Mouse (Mus musculus): Measurements from ENCODE around the gene Thsd4. TPM values are rescaled to one million over a fixed set of nuclear protein-coding genes. Genes with fewer than 3 reads are reported as not detected.

Gene Thsd4
- polyA plus RNA-seq, 1 experiment = 1.3 TPM

DNA sequence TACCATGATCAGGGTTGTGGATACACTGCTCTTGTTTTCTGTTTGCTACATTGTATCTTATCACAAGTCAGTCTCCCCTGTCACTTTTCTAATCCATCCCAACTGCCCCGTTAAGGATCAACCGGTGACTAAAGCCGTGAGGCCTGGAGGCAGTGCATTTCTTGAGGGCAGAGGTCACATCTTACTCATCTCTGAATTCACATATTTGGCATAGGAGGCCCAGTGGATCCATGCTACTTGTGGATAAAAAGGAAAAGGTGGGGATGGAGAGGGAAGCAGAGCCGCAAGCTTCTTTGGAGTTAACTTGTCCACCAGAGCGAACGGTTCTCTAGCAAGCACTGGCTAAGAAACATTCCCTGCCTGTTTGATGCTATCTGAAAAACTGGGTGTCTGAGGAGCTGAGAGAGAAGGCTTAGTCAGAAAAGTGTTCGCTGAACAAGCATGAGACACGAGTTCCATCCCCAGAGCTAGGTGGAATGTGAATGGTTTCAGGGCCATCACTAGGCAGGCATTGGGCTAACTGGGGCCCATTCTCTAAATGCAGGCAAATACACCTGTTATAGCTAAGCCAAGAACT is 211.0 kb downstream of the Thsd4 start:
- H3K79me3 ChIP-seq (ENCODE audit: low read depth) = no peaks in the 10 kb centered on the region
- TF ChIP-seq USF1 (IDR thresholded peaks at IDR 0.05; ENCODE audit: low read depth) = no peak
- no peak for TF ChIP-seq MAX (IDR thresholded peaks at IDR 0.05)
- TF ChIP-seq FOSL1 (IDR thresholded peaks at IDR 0.05; ENCODE audit: insufficient read depth, low read length, poor library complexity, severe bottlenecking) = no peak
- H3K27me3 ChIP-seq (ENCODE audit: control insufficient read depth, insufficient read depth, insufficient read length) = no peaks in the 10 kb centered on the region
- H3K79me2 ChIP-seq (ENCODE audit: control insufficient read depth, insufficient read depth) = no peaks in the 10 kb centered on the region
- no peak overlapping the region for H3K4me3 ChIP-seq (ENCODE audit: insufficient read depth, poor library complexity, severe bottlenecking)
- no peak overlapping the region for H3ac ChIP-seq (ENCODE audit: control insufficient read depth, insufficient read length, low read depth)
- no peaks in the 10 kb centered on the region for H3K36me3 ChIP-seq (ENCODE audit: control insufficient read depth, insufficient read depth)

DNA sequence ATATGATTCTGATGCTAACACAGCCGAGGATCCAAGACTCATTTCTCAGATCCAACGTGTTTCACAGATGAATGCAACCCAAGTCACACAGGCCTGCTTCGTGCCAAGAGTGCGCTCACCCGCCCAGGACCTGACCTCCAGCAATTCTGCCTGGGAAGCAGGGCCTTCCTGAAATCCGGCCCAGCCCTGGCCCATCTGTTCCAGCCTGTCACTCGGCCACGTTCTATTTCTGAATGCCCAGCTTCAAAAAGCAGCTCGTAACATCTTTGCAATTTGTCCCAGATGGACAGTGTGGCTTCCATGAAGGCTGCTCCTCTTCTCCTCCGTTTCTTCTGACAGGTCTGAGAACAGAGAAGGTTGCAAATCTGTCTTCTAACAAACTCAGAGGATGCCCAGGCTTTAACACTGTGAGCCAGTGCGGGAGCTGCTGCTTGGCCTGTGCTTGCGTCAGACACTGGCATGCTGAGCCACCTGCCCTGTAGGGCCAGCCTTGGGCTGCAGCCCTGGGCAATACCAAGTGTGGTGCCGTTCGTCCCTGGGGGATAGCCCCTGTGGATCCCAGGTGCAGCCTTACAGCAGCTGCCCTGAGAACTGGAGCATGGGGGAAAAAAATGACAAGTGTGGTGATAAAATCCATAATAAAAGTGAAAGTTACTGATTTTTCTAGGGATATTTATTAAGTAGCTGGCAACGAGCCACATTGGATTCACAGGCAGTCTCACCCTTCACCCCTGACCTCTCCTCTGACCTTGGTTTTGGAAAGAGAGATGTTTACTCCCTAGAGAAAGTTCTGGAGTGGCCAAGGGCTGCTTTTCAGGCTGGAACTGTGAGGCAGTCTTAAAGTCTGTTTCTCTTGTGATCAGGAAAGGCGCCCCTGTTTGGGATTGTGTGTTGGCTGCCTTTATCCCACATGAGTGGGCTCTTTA is 211.8 kb downstream of the Thsd4 start:
- no peak overlapping the region for H3K4me3 ChIP-seq (ENCODE audit: insufficient read depth, poor library complexity, severe bottlenecking)
- no peaks in the 10 kb centered on the region for H3K79me3 ChIP-seq (ENCODE audit: low read depth)
- no peaks in the 10 kb centered on the region for H3K79me2 ChIP-seq (ENCODE audit: control insufficient read depth, insufficient read depth)
- TF ChIP-seq CEBPB (IDR thresholded peaks at IDR 0.05; ENCODE audit: low read depth) = peak; percentile 23
- TF ChIP-seq CTCF (IDR thresholded peaks at IDR 0.05; ENCODE audit: control insufficient read depth, insufficient read depth, insufficient read length) = no peak
- peak; percentile 77 for TF ChIP-seq MYOD1 (IDR thresholded peaks at IDR 0.05; ENCODE audit: control insufficient read depth, insufficient read length, low read depth)
- H3ac ChIP-seq (ENCODE audit: control insufficient read depth, insufficient read length, low read depth) = no peak overlapping the region
- H3K36me3 ChIP-seq (ENCODE audit: control insufficient read depth, insufficient read depth) = no peaks in the 10 kb centered on the region
- no peaks in the 10 kb centered on the region for H3K27me3 ChIP-seq (ENCODE audit: control insufficient read depth, insufficient read depth, insufficient read length)

DNA sequence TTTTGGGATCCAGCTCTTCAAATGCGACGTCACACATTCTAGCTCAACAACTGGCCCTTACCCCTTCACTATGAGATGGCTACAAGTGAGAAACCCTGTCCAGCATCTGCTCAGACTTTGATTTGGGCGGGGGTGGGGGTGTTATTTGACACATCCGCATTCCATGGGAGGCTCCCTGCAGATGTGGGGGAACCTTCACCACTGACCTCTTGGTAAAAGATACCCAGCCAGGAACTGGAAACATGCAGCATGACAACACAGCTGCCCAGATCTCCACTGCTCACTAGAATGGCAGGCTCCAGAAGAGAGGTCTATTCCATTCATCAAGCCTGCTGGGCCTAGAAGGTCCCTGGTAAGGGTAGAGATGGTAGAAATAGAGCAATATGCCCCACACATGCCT is 213.7 kb downstream of the Thsd4 start:
- Histone ChIP-seq H3K4me3 (ENCODE audit: insufficient read depth, poor library complexity, severe bottlenecking) (no peak overlapping the region), H3K79me2 (ENCODE audit: control insufficient read depth, insufficient read depth) (no peaks in the 10 kb centered on the region), H3ac (ENCODE audit: control insufficient read depth, insufficient read length, low read depth) (no peak overlapping the region), H3K36me3 (ENCODE audit: control insufficient read depth, insufficient read depth) (no peaks in the 10 kb centered on the region), H3K79me3 (ENCODE audit: low read depth) (no peaks in the 10 kb centered on the region), H3K27me3 (ENCODE audit: control insufficient read depth, insufficient read depth, insufficient read length) (no peaks in the 10 kb centered on the region)
- TF ChIP-seq MYOD1 (IDR thresholded peaks at IDR 0.05; ENCODE audit: control insufficient read depth, insufficient read length, low read depth) (peak; percentile 3), MAX (IDR thresholded peaks at IDR 0.05) (no peak)

DNA sequence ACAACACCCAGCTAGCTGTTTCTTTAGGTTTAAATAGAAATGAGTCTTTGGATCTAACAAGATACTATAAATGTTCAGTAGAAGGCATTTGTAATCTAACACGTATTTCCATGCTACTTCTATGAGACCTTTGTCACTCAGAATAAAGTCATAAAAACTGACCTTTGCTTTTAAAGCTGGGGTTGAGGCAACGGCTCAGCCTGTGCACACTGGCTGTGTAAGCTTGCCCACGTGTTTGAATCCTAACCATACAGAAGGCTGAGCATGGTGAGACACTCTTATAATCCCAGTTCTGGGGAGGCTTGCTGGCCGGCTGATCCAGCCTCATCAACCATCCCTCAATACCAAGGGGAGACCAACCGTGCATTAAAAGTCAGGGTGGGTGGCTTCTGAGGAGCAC is 214.4 kb downstream of the Thsd4 start:
- no peak overlapping the region for H3K4me3 ChIP-seq (ENCODE audit: insufficient read depth, poor library complexity, severe bottlenecking)
- no peaks in the 10 kb centered on the region for H3K27me3 ChIP-seq (ENCODE audit: control insufficient read depth, insufficient read depth, insufficient read length)
- no peaks in the 10 kb centered on the region for H3K79me2 ChIP-seq (ENCODE audit: control insufficient read depth, insufficient read depth)
- TF ChIP-seq CTCF (IDR thresholded peaks at IDR 0.05; ENCODE audit: control insufficient read depth, insufficient read depth, insufficient read length) (no peak), MYOD1 (IDR thresholded peaks at IDR 0.05; ENCODE audit: control insufficient read depth, insufficient read length, low read depth) (no peak)
- H3K36me3 ChIP-seq (ENCODE audit: control insufficient read depth, insufficient read depth) = no peaks in the 10 kb centered on the region
- no peak overlapping the region for H3ac ChIP-seq (ENCODE audit: control insufficient read depth, insufficient read length, low read depth)
- no peaks in the 10 kb centered on the region for H3K79me3 ChIP-seq (ENCODE audit: low read depth)

DNA sequence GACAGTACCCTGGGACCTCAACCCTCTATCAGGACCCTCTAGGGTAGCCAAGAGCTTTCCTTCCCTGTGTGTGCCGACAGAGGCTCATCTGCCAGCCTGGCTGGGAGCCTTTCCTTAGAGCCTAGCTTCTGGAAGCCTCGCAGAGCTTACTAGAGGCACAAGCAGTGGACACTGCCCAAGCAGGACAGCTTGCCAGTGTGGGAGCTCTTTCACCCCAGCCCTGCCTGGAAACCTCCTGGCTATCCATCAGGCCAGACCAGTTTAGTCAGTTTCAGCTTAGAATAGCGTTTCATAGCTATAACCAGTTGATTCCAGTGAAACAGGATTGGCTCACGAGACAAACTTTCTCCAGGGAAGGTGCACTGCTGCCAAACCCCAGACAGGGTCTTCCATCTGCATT is 215.6 kb downstream of the Thsd4 start:
- no peak for TF ChIP-seq USF1 (IDR thresholded peaks at IDR 0.05; ENCODE audit: low read depth)
- TF ChIP-seq FOSL1 (IDR thresholded peaks at IDR 0.05; ENCODE audit: insufficient read depth, low read length, poor library complexity, severe bottlenecking) = no peak
- no peak for TF ChIP-seq CTCF (IDR thresholded peaks at IDR 0.05; ENCODE audit: control insufficient read depth, insufficient read depth, insufficient read length)
- TF ChIP-seq MYOD1 (IDR thresholded peaks at IDR 0.05; ENCODE audit: control insufficient read depth, insufficient read length, low read depth) = no peak
- no peak for TF ChIP-seq MYOG (IDR thresholded peaks at IDR 0.05; ENCODE audit: control insufficient read depth, extremely low read depth, insufficient read length)
- TF ChIP-seq CEBPB (IDR thresholded peaks at IDR 0.05; ENCODE audit: low read depth) = no peak
- no peak for TF ChIP-seq MAX (IDR thresholded peaks at IDR 0.05)
- no peak overlapping the region for H3ac ChIP-seq (ENCODE audit: control insufficient read depth, insufficient read length, low read depth)
- H3K79me2 ChIP-seq (ENCODE audit: control insufficient read depth, insufficient read depth) = no peaks in the 10 kb centered on the region
- no peak overlapping the region for H3K4me3 ChIP-seq (ENCODE audit: insufficient read depth, poor library complexity, severe bottlenecking)
- H3K27me3 ChIP-seq (ENCODE audit: control insufficient read depth, insufficient read depth, insufficient read length) = no peaks in the 10 kb centered on the region
- H3K79me3 ChIP-seq (ENCODE audit: low read depth) = no peaks in the 10 kb centered on the region
- no peaks in the 10 kb centered on the region for H3K36me3 ChIP-seq (ENCODE audit: control insufficient read depth, insufficient read depth)

DNA sequence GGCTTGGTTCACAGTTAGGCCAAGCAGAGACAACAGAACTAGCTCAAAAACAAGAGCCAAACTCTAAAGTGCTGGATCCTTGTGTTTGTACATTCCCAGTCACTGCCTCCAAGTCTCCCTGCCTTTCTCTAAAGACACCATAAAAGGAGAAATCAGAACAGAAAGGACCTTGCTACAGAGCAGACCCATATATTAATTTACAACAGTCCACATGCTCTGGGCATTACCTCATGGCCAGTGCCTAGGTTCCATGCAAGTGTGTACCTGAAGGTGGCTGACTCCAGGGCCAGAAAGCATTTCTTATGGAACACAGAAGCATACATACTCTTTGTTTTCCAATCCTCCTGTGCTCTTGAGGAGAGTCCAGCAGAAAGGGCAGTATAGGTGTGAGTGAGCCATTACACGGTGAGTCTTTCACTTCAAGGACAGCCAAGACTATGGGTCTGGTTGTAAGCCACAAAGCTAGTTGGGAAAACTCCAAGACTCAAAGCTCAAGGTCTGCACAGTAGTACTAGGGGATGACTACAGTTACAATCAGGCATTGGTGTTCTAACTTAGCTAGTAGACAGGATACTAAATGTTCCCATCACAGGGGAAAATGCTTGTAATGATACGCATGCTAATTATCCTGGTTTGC is 216.5 kb downstream of the Thsd4 start:
- Histone ChIP-seq H3K36me3 (ENCODE audit: control insufficient read depth, insufficient read depth) (no peaks in the 10 kb centered on the region), H3K4me3 (ENCODE audit: insufficient read depth, poor library complexity, severe bottlenecking) (no peak overlapping the region), H3K27me3 (ENCODE audit: control insufficient read depth, insufficient read depth, insufficient read length) (no peaks in the 10 kb centered on the region), H3ac (ENCODE audit: control insufficient read depth, insufficient read length, low read depth) (no peak overlapping the region), H3K79me3 (ENCODE audit: low read depth) (no peaks in the 10 kb centered on the region), H3K79me2 (ENCODE audit: control insufficient read depth, insufficient read depth) (no peaks in the 10 kb centered on the region)
- TF ChIP-seq MYOG (IDR thresholded peaks at IDR 0.05; ENCODE audit: control insufficient read depth, extremely low read depth, insufficient read length) (no peak), CEBPB (IDR thresholded peaks at IDR 0.05; ENCODE audit: low read depth) (no peak), MYOD1 (IDR thresholded peaks at IDR 0.05; ENCODE audit: control insufficient read depth, insufficient read length, low read depth) (no peak), MAX (IDR thresholded peaks at IDR 0.05) (no peak), USF1 (IDR thresholded peaks at IDR 0.05; ENCODE audit: low read depth) (no peak), FOSL1 (IDR thresholded peaks at IDR 0.05; ENCODE audit: insufficient read depth, low read length, poor library complexity, severe bottlenecking) (no peak), CTCF (IDR thresholded peaks at IDR 0.05; ENCODE audit: control insufficient read depth, insufficient read depth, insufficient read length) (no peak)
